Mouse (Mus musculus) hindbrain, embryonic 11.5 days (tissue): Measurements from ENCODE around the gene Foxn3. TPM values are rescaled to one million over a fixed set of nuclear protein-coding genes. Genes with fewer than 3 reads are reported as not detected.

Experiments
- ATAC-seq: fragments of 200-750 bp; cut with Nextera tagmentation; 2 replicates; pipeline ENCODE4 v1.8.0; 2017; ENCODE audit warnings: mild to moderate bottlenecking, moderate TSS enrichment, moderate library complexity; ENCODE audit not compliant: low FRiP score
- DNase-seq: peaks from one replicate; pipeline ENCODE4 v3.0.0-alpha.2; 2015; ENCODE audit warnings: low spot score
- H3K27ac ChIP-seq: fragments of 300-500 bp; sonication (generic); 2 replicates; pipeline ENCODE4 v1.5.1; 2014; ENCODE audit warnings: mild to moderate bottlenecking, low read depth, low read length
- H3K27me3 ChIP-seq: fragments of 300-500 bp; sonication (generic); 2 replicates; pipeline ENCODE4 v1.6.1; 2014; ENCODE audit warnings: mild to moderate bottlenecking, low read length, moderate library complexity, mixed read lengths; ENCODE audit not compliant: control insufficient read depth, insufficient read depth
- H3K36me3 ChIP-seq: fragments of 300-500 bp; sonication (generic); 2 replicates; pipeline ENCODE4 v1.6.1; 2014; ENCODE audit warnings: mild to moderate bottlenecking, low read length, moderate library complexity, mixed read lengths; ENCODE audit not compliant: control insufficient read depth, insufficient read depth
- H3K4me1 ChIP-seq: fragments of 300-500 bp; sonication (generic); replicated peaks from 2 replicates; pipeline ENCODE4 v1.6.1; 2014; ENCODE audit warnings: low read length, mixed read lengths; ENCODE audit not compliant: control insufficient read depth, insufficient read depth
- H3K4me2 ChIP-seq: fragments of 300-500 bp; sonication (generic); replicated peaks from 2 replicates; pipeline ENCODE4 v1.6.1; 2014; ENCODE audit warnings: mild to moderate bottlenecking, low read depth, low read length
- H3K4me3 ChIP-seq: fragments of 300-500 bp; sonication (generic); 2 replicates; pipeline ENCODE4 v1.5.1; 2014; ENCODE audit warnings: low read depth, low read length
- H3K9ac ChIP-seq: fragments of 300-500 bp; sonication (generic); 2 replicates; pipeline ENCODE4 v1.6.1; 2014; ENCODE audit warnings: low read depth, low read length
- H3K9me3 ChIP-seq: fragments of 300-500 bp; sonication (generic); 2 replicates; pipeline ENCODE4 v1.6.1; 2016; ENCODE audit warnings: low read length; ENCODE audit not compliant: control insufficient read depth
- WGBS: fragments of 180-500 bp; shearing (Covaris S2); extraction: QIAGEN DNeasy Blood & Tissue Kit; methylation state at CpG from one replicate; pipeline ENCODE4 v1.1.7; 2014; 5-methylcytosine and 5-hydroxymethylcytosine counted together
- polyA plus RNA-seq: library from polyadenylated mRNA; unstranded; fragments of >200 nt; fragmentation: Nextera tagmentation; extraction: Ambion mirVana; gene quantifications from 2 replicates; pipeline ENCODE4 v1.2.1, GENCODE M21; 2014

The Foxn3 gene
- polyA plus RNA-seq, 1 experiment from 2014 or later = 91.6 TPM

DNA sequence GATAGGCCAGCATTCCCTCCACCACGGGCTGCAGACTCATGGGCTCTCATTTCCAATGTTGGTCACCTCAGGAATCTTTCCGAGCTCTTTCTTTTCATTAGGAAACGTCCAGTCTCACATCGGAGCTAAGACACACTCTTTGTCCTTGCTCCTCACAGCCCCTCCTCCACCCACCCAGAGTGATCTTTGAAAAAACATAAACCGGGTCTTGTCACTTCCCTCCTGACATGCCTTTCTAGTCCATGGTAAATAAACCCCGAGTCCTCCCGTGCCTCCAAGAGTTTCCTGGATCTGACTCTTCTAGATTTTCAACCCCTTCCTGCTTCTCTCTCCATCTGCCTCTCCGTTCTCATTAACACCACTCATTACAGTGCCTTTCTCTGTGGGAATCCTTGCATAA lies 38.0 kb upstream of the Foxn3 start:
- Histone ChIP-seq H3K27ac (no peak overlapping the region), H3K4me2 (no peak overlapping the region), H3K4me1 (no peaks in the 10 kb centered on the region), H3K9me3 (no peaks in the 10 kb centered on the region), H3K4me3 (no peak overlapping the region), H3K36me3 (no peaks in the 10 kb centered on the region), H3K9ac (no peak overlapping the region), H3K27me3 (no peaks in the 10 kb centered on the region)
- DNase-seq (no peak), ATAC-seq (no peak)
- 60% methylated on average over 8 of the region's 8 CpGs for WGBS

DNA sequence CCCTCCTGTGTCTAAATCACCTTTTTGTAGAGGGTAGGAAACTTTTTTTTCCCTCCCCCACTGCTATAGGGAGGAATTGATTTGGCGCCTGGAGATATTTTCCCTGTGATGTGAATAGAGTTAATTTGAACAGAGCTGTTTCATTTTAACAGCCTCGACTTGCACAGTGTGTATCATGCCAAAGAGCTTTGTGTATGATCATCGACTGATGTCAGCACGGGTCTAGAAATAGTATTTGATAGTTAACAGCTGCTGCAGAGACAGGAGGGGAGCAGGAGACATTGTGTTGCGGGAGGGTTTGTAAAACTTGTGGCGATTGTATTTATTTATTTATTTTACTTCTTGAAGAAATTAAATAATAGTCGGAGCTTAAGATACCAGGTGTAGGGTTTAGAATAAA lies 36.2 kb upstream of the Foxn3 start:
- Histone ChIP-seq H3K4me3 (no peak overlapping the region), H3K9me3 (no peaks in the 10 kb centered on the region), H3K4me1 (no peaks in the 10 kb centered on the region), H3K9ac (no peak overlapping the region), H3K4me2 (no peak overlapping the region), H3K27me3 (no peaks in the 10 kb centered on the region), H3K27ac (no peak overlapping the region), H3K36me3 (no peaks in the 10 kb centered on the region)
- ATAC-seq (no peak), DNase-seq (no peak)
- 76% methylated on average over 7 of the region's 7 CpGs for WGBS

DNA sequence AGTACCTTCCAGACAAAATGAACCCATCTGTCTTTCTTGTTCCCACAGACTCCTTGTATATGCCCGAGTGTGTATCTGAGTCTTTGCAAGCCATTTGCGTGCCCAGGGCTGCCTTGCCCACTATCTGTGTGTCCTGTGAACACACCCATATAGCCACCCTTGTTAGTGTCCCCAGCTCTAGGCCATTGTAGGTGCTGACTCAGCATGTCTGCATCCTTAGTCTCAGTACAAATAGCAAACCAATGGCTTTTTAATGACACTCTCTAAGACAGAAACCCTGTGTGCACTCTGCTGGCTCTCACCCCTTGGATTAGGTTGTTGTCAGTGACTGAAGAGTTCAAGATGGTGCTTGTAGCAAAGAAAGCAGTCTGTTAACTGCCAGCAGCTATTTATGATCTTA lies 33.0 kb upstream of the Foxn3 start:
- Histone ChIP-seq H3K9ac (no peak overlapping the region), H3K36me3 (no peaks in the 10 kb centered on the region), H3K27ac (no peak overlapping the region), H3K9me3 (no peaks in the 10 kb centered on the region), H3K4me1 (no peaks in the 10 kb centered on the region), H3K27me3 (no peaks in the 10 kb centered on the region), H3K4me3 (no peak overlapping the region), H3K4me2 (no peak overlapping the region)
- DNase-seq = no peak
- WGBS = 88% methylated on average over 2 of the region's 2 CpGs
- no peak for ATAC-seq

DNA sequence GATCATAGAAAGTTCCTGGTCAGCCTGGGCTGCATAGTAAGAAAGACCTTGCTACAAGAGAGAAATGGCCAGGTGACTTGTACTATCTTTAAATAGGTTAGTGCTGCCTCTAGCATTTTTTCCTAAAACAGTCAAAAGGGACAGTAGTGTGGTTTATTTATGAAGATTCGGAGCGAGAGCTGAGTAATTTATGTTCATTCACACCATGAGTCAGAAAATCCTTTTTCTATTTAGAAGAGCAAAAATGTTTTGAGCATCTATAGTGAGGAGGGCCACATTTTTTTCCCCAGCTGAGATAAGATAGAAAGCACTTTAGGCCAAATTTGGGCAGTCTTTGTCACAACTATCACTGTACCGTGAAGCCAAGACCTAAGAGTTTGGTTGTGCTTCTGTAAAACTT lies 24.0 kb upstream of the Foxn3 start:
- Histone ChIP-seq H3K9ac (no peak overlapping the region), H3K4me1 (no peaks in the 10 kb centered on the region), H3K36me3 (no peaks in the 10 kb centered on the region), H3K27me3 (no peaks in the 10 kb centered on the region), H3K4me2 (no peak overlapping the region), H3K4me3 (no peak overlapping the region), H3K27ac (no peak overlapping the region), H3K9me3 (no peaks in the 10 kb centered on the region)
- WGBS = 92% methylated on average over 3 of the region's 3 CpGs
- ATAC-seq (no peak), DNase-seq (no peak)

DNA sequence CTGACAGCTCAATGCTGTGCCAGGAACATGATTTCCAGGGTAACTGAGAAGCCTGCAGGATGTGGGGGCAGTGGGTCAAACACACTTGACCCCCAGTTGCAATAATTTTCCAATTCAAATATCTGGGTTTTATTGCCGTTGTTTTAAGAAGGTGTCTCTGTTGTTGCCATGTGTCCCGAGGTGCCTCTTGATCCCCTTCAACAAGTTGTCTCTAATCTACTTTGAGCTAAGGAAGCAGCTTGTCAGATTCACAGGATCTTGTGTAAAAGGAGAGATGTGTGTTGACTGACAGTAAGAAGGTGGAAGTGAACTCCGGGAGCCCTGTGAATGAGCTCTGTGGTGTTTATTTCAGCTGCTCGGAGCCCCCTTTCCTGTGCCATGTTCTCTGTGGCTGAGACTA lies 16.6 kb upstream of the Foxn3 start:
- WGBS = 63% methylated on average over 4 of the region's 4 CpGs
- Histone ChIP-seq H3K9ac (no peak overlapping the region), H3K27me3 (no peaks in the 10 kb centered on the region), H3K4me1 (no peaks in the 10 kb centered on the region), H3K27ac (no peak overlapping the region), H3K36me3 (no peaks in the 10 kb centered on the region), H3K9me3 (no peaks in the 10 kb centered on the region), H3K4me3 (no peak overlapping the region), H3K4me2 (no peak overlapping the region)
- DNase-seq (no peak), ATAC-seq (no peak)

DNA sequence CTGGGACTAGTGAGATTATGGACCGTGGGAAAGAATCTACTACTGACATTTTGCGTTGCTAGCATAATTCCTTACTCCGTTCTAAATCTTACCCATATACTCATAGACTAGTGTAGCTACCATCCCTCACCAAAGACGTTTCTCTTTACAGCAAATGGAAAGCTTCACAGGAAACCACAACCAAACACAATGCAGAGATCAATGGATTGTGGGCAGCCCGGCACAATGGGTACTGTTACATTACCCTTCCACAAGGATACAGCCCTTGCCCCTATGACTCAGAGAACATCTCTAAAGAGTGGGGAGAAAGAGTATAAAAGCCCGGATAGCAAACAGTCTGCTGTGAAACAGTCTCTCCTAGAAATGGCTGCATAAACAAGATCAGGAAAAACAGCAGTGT lies 13.3 kb upstream of the Foxn3 start:
- no peaks in the 10 kb centered on the region for H3K27me3 ChIP-seq
- H3K4me2 ChIP-seq = no peak overlapping the region
- no peak overlapping the region for H3K4me3 ChIP-seq
- H3K4me1 ChIP-seq = no peaks in the 10 kb centered on the region
- 71% methylated on average over 6 of the region's 6 CpGs for WGBS
- no peaks in the 10 kb centered on the region for H3K9me3 ChIP-seq
- no peak for DNase-seq
- H3K36me3 ChIP-seq = no peaks in the 10 kb centered on the region
- ATAC-seq = no peak
- H3K9ac ChIP-seq = no peak overlapping the region
- no peak overlapping the region for H3K27ac ChIP-seq

DNA sequence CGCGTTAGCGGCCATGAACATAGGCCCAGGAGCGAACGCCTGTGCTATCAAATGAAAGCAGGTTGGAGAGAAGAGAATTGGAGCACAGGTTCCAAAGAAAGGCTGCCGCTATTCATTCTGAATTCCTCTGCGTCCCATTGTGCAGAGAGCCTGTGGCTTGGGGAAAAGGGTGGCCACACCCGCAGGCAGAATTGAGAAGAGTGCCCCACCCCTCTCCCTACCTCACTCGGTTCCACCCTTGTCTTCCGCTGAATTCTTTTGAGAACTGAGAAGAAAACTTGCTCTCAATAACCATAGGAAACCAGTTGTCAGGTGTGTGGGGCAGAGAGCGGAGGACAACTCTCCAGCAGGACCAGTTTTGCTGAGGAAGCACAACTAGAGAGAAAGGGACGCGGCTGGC lies 10.9 kb upstream of the Foxn3 start:
- Histone ChIP-seq H3K9ac (no peak overlapping the region), H3K36me3 (no peaks in the 10 kb centered on the region), H3K9me3 (no peaks in the 10 kb centered on the region), H3K4me2 (no peak overlapping the region), H3K4me3 (no peak overlapping the region), H3K27me3 (no peaks in the 10 kb centered on the region), H3K27ac (no peak overlapping the region), H3K4me1 (no peaks in the 10 kb centered on the region)
- 47% methylated on average over 13 of the region's 13 CpGs for WGBS
- no peak for DNase-seq
- ATAC-seq = no peak

DNA sequence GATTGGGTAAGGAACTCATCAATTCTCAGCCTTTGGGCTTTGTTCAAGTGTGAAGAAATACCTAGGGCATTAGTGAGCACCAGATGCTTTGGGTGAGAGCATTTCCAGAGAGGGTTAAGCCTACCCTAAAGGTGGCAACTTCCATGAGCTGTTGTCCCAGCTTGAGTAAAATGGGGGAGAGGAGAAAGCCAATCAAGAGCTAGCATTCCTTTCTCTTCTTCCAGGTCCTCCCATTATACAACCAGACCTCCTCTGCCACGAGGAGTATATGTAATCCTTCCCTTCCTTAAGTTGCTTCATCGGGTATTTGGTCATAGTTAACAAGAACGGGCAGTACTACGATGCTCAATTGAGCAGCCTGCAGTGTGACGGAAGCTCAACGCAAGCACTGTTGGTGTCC lies 9.7 kb upstream of the Foxn3 start:
- H3K4me2 ChIP-seq = no peak overlapping the region
- 86% methylated on average over 6 of the region's 6 CpGs for WGBS
- no peak for ATAC-seq

DNA sequence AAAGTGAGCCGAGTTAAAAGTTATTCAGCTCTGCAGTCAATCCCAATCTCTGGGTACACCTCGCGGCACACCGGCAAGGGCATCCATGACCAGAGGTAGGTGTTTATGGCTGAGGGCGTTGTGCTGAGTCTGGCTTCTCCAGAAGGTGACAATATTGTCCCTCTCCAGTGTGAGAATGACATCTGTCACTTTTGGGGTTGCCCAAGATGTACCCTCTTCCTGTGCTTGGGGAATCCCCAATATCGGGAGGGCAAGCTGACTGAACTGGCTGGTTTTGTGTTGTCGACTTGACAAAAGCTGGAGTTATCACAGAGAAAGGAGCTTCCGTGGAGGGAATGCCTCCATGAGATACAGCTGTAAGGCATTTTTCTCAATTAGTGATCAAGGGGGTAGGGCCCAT lies 8.6 kb upstream of the Foxn3 start:
- WGBS = 94% methylated on average over 8 of the region's 8 CpGs
- Histone ChIP-seq H3K27me3 (no peaks in the 10 kb centered on the region), H3K9me3 (no peaks in the 10 kb centered on the region), H3K9ac (no peak overlapping the region), H3K36me3 (no peaks in the 10 kb centered on the region), H3K4me2 (no peak overlapping the region), H3K27ac (no peak overlapping the region), H3K4me3 (no peak overlapping the region), H3K4me1 (no peaks in the 10 kb centered on the region)
- DNase-seq (no peak), ATAC-seq (no peak)

More for the DNA sequence above, 9.7 kb upstream of the Foxn3 start:
- no peak for DNase-seq
- H3K27ac ChIP-seq = no peak overlapping the region
- H3K4me1 ChIP-seq = no peaks in the 10 kb centered on the region
- H3K36me3 ChIP-seq = no peaks in the 10 kb centered on the region
- no peaks in the 10 kb centered on the region for H3K27me3 ChIP-seq
- no peak overlapping the region for H3K9ac ChIP-seq
- H3K4me3 ChIP-seq = no peak overlapping the region
- no peaks in the 10 kb centered on the region for H3K9me3 ChIP-seq
